Mouse (Mus musculus): ENCODE results near the gene Wbp1l. TPM values are rescaled to one million over a fixed set of nuclear protein-coding genes. Genes with fewer than 3 reads are reported as not detected.

Gene Wbp1l
- total RNA-seq, 2 experiments from 2014 or later, result 180 to 182 TPM

- no peak for DNase-seq (ENCODE audit: low spot score in 2 of 2)
These were observed 98.1 kb downstream of the Wbp1l start for GRCm38 (mm10) chr19:46696943-46697342.

GRCm38 (mm10) chr19:46697840-46698517, 99.1 kb downstream of the Wbp1l start:
- no peak for DNase-seq (ENCODE audit: low spot score in 2 of 2)

- no peak for DNase-seq (ENCODE audit: low spot score in 2 of 2)
These were observed 100.2 kb downstream of the Wbp1l start for GRCm38 (mm10) chr19:46699011-46699481.

GRCm38 (mm10) chr19:46701156-46701555, 102.3 kb downstream of the Wbp1l start:
- DNase-seq (ENCODE audit: low spot score in 2 of 2), result no peak

GRCm38 (mm10) chr19:46705779-46706495, 107.1 kb downstream of the Wbp1l start:
- DNase-seq (ENCODE audit: low spot score in 2 of 2), result no peak

- no peak for DNase-seq (ENCODE audit: low spot score in 2 of 2)
These were observed 107.8 kb downstream of the Wbp1l start for GRCm38 (mm10) chr19:46706540-46707295.

Other genes starting within 250 kb of the Wbp1l start
- 1 to 10 TPM in 1 of 2 experiments, under 1 TPM in 1; 0.73 to 1.6 TPM for gene 2310034G01Rik, start 248.8 kb upstream of the Wbp1l start, total RNA-seq (2021)
- 100 to 1,000 TPM in 1 of 2 experiments, 10 to 100 TPM in 1; 95.3 to 110 TPM for gene Actr1a, start 203.3 kb upstream of the Wbp1l start, total RNA-seq (2021)
- 10 to 100 TPM; 30.5 to 34.6 TPM for gene Sufu, start 202.2 kb upstream of the Wbp1l start, total RNA-seq (2021)
- gene Trim8, start 97.4 kb upstream of the Wbp1l start, total RNA-seq (2021), result 10 to 100 TPM; 60.5 to 70.3 TPM
- gene Arl3, start 25.9 kb upstream of the Wbp1l start, total RNA-seq (2021), result 10 to 100 TPM; 47.2 to 54.9 TPM
- 10 to 100 TPM; 13.1 to 18.4 TPM for gene Sfxn2, start 25.7 kb upstream of the Wbp1l start, total RNA-seq (2021)
- gene Cyp17a1, start 74.1 kb downstream of the Wbp1l start, total RNA-seq (2021), result 1 to 10 TPM; 1.1 to 1.4 TPM
- 10 to 100 TPM; 16.2 to 20.9 TPM for gene Borcs7, start 90.8 kb downstream of the Wbp1l start, total RNA-seq (2021)
- gene As3mt, start 108.4 kb downstream of the Wbp1l start, total RNA-seq (2021), result 10 to 100 TPM; 64.6 to 73.2 TPM
- gene Cnnm2, start 162.5 kb downstream of the Wbp1l start, total RNA-seq (2021), result 10 to 100 TPM; 13.9 to 15.0 TPM

Data from adrenal gland, postnatal 4 days (tissue).